Mouse (Mus musculus) intestine, postnatal 0 days (tissue): ENCODE measurements around the gene Wdfy3. TPM values are rescaled to one million over a fixed set of nuclear protein-coding genes. Genes with fewer than 3 reads are reported as not detected.

ENCODE experiments used
- ATAC-seq: fragments of 200-750 bp; cut with Nextera tagmentation; 2 replicates; pipeline ENCODE4 v1.8.0; 2017; ENCODE audit warnings: mild to moderate bottlenecking, moderate TSS enrichment, moderate library complexity
- H3K27ac ChIP-seq: fragments of 300-500 bp; sonication (generic); 2 replicates; pipeline ENCODE4 v1.5.1; 2014; ENCODE audit warnings: mild to moderate bottlenecking, low read depth, low read length, moderate library complexity
- H3K27me3 ChIP-seq: fragments of 300-500 bp; sonication (generic); replicated peaks from 2 replicates; pipeline ENCODE4 v1.6.1; 2014; ENCODE audit warnings: low read length, mixed read lengths; ENCODE audit not compliant: control insufficient read depth, insufficient read depth
- H3K36me3 ChIP-seq: fragments of 300-500 bp; sonication (generic); 2 replicates; pipeline ENCODE4 v1.6.1; 2014; ENCODE audit warnings: mild to moderate bottlenecking, moderate library complexity; ENCODE audit not compliant: control insufficient read depth, insufficient read depth
- H3K4me1 ChIP-seq: fragments of 300-500 bp; sonication (generic); replicated peaks from 2 replicates; pipeline ENCODE4 v1.6.1; 2014; ENCODE audit warnings: antibody characterized with exemption, low read length, mixed read lengths; ENCODE audit not compliant: control insufficient read depth, insufficient read depth
- H3K4me2 ChIP-seq: fragments of 300-500 bp; sonication (generic); replicated peaks from 2 replicates; pipeline ENCODE4 v1.6.1; 2014; ENCODE audit warnings: low read depth, mild to moderate bottlenecking, moderate library complexity
- H3K4me3 ChIP-seq: fragments of 300-500 bp; sonication (generic); 2 replicates; pipeline ENCODE4 v1.5.1; 2014; ENCODE audit warnings: low read depth, low read length
- H3K9ac ChIP-seq: fragments of 300-500 bp; sonication (generic); 2 replicates; pipeline ENCODE4 v1.6.1; 2014; ENCODE audit warnings: mild to moderate bottlenecking, low read depth, low read length
- H3K9me3 ChIP-seq: fragments of 300-500 bp; sonication (generic); 2 replicates; pipeline ENCODE4 v1.6.1; 2016; ENCODE audit warnings: mixed run types; ENCODE audit not compliant: control insufficient read depth
- CTCF ChIP-seq: sonication (generic); IDR thresholded peaks from 2 replicates; pipeline ENCODE4 v1.5.1; 2016; ENCODE audit warnings: low read depth, mild to moderate bottlenecking, control low read depth, antibody characterized with exemption, moderate library complexity
- WGBS: fragments of 180-500 bp; shearing (Covaris S2); extraction: QIAGEN DNeasy Blood & Tissue Kit; methylation state at CpG from one replicate; pipeline ENCODE4 v1.1.7; 2014; 5-methylcytosine and 5-hydroxymethylcytosine counted together
- polyA plus RNA-seq: library from polyadenylated mRNA; unstranded; fragments of >200 nt; fragmentation: Nextera tagmentation; extraction: Ambion mirVana; gene quantifications from 2 replicates; pipeline ENCODE4 v1.2.1, GENCODE M21; 2015

Gene Wdfy3
- polyA plus RNA-seq, 1 experiment from 2014 or later: 7.0 TPM

DNA sequence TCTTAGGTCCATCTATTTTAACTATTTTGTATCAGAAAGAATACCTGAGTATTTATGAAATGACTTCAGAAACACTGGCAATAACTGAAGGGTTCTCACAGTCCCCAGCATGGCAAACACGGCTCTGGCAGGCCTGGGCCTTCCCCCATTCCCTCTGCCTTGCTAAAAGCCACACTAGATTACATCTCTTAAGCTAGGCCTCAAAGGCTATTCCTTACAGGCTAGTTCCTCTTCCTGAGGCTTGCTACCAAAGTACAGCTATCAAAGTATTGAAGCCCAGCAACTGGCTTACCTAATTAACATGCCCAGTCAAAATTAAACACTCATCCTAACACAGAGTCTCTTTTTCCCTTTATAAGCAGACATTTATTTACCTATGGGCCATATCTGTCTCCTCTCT lies 117.8 kb downstream of the Wdfy3 start:
- no peak overlapping the region for H3K4me2 ChIP-seq
- no peak for ATAC-seq
- no peaks in the 10 kb centered on the region for H3K4me1 ChIP-seq
- no peaks in the 10 kb centered on the region for H3K27me3 ChIP-seq
- 88% methylated on average over 1 of the region's 1 CpGs for WGBS
- no peaks in the 10 kb centered on the region for H3K9me3 ChIP-seq
- H3K9ac ChIP-seq: no peak overlapping the region
- no peak overlapping the region for H3K27ac ChIP-seq
- H3K4me3 ChIP-seq: no peak overlapping the region
- no peak for TF ChIP-seq CTCF
- H3K36me3 ChIP-seq: peaks cover 35% of the 10 kb centered on the region

DNA sequence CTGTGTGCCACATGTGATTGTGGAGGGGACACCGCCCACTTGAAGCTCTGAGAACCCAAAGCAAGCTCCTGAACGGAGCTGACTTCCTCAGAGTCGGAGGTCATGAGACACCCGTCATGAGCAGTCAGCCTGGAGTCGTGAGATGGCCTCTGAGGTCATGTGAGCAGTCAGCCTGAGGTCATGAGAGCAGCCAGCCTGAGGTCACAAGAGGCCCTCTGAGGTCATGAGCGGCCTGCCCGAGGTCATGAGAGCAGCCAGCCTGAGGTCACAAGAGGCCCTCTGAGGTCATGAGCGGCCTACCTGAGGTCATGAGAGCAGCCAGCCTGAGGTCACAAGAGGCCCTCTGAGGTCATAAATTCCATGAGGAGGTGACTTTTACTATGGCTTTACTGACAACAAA lies 120.4 kb downstream of the Wdfy3 start:
- H3K36me3 ChIP-seq: peaks cover 42% of the 10 kb centered on the region

DNA sequence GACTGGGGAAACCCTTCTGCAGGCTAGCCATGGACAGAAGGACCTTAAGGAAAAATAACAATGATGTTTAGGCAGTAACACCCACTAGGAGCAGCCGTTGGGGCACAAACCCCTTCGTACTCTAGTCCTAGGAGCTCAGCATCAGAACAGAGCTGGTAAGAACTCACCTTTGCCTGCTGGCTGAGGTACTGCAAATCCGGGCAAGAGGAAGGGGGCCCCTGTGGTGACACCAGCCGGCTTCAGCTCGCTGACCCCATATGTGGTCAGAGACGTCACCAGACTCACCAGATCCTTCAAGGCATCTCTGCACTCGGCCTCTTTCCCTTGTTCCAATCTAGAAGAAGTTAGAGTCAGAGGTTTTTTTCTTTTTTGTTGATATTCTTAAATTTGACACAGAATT lies 121.1 kb downstream of the Wdfy3 start:
- WGBS: 95% methylated on average over 7 of the region's 7 CpGs
- no peak overlapping the region for H3K27ac ChIP-seq
- TF ChIP-seq CTCF: no peak
- H3K9me3 ChIP-seq: no peaks in the 10 kb centered on the region
- ATAC-seq: no peak
- H3K4me1 ChIP-seq: no peaks in the 10 kb centered on the region
- no peak overlapping the region for H3K4me3 ChIP-seq
- H3K9ac ChIP-seq: no peak overlapping the region
- no peak overlapping the region for H3K4me2 ChIP-seq
- H3K36me3 ChIP-seq: peaks cover 45% of the 10 kb centered on the region
- H3K27me3 ChIP-seq: no peaks in the 10 kb centered on the region

More for the DNA sequence above, 120.4 kb downstream of the Wdfy3 start:
- H3K27me3 ChIP-seq: no peaks in the 10 kb centered on the region
- no peak overlapping the region for H3K4me3 ChIP-seq
- no peak overlapping the region; the same call in 1 of the 2 replicates for H3K27ac ChIP-seq
- no peaks in the 10 kb centered on the region for H3K9me3 ChIP-seq
- TF ChIP-seq CTCF: no peak
- no peak overlapping the region for H3K4me2 ChIP-seq
- no peak for ATAC-seq
- H3K9ac ChIP-seq: no peak overlapping the region
- 72% methylated on average over 8 of the region's 8 CpGs for WGBS
- no peaks in the 10 kb centered on the region for H3K4me1 ChIP-seq

DNA sequence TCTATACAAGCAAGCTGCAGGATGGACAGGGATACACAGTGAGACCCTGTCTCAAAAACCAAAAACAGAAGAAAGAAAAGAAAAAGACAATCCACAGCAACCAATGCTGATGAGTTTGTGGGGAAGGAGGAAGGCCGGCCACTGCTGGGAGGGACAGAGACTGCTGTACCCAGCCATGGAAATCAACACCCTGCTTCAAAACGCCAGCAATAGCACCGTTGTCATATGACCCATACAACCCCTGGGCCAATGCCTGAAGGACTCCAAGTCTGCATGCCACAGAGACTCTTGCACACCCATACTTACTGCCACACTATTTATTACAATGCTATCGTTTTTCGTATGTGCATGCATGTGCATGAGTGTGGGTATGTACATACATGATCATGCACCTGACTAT lies 124.0 kb downstream of the Wdfy3 start:
- H3K4me2 ChIP-seq: no peak overlapping the region
- peaks cover 56% of the 10 kb centered on the region for H3K36me3 ChIP-seq
- H3K9ac ChIP-seq: no peak overlapping the region
- H3K4me1 ChIP-seq: no peaks in the 10 kb centered on the region
- H3K9me3 ChIP-seq: no peaks in the 10 kb centered on the region
- H3K4me3 ChIP-seq: no peak overlapping the region
- H3K27ac ChIP-seq: no peak overlapping the region
- no peak for TF ChIP-seq CTCF
- no peak for ATAC-seq
- H3K27me3 ChIP-seq: no peaks in the 10 kb centered on the region
- WGBS: 84% methylated on average over 5 of the region's 5 CpGs

DNA sequence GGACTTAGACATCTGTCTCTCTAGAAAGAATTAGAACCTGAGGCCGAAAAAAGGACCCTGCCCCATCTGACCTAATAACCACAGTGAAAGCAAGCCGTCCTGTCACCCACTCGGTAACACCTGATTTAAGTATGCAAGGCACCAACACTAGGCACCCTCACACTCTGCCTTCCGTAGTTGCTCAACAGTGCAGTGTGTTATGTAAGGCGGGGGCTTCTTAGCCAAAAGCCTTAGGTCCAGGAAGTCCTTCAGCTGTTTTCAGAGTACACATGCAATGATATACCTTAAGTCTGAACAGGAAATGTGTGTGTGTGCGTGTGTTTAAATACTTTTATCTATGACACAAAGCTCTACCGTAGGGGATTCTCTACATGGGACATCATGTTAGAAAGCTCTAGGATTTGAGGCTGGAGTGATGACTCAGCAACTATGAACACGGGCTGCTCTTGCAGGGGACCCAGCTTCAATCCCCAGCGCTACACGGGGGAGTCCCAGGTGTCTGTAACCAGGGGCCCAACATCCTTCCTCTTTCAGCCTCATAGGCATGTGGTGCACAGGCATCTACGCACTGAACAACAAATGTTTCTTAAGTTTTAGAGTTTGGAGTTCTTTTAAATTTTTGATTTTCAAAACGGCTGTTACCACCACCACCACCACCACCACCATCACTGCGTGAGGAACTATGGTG lies 131.7 kb downstream of the Wdfy3 start:
- Histone ChIP-seq H3K36me3 (peaks cover 59% of the 10 kb centered on the region), H3K27me3 (no peaks in the 10 kb centered on the region), H3K4me1 (no peaks in the 10 kb centered on the region), H3K4me2 (no peak overlapping the region), H3K27ac (no peak overlapping the region), H3K9ac (no peak overlapping the region), H3K4me3 (no peak overlapping the region), H3K9me3 (no peaks in the 10 kb centered on the region)
- no peak for ATAC-seq
- no peak for TF ChIP-seq CTCF
- WGBS: 81% methylated on average over 13 of the region's 13 CpGs

DNA sequence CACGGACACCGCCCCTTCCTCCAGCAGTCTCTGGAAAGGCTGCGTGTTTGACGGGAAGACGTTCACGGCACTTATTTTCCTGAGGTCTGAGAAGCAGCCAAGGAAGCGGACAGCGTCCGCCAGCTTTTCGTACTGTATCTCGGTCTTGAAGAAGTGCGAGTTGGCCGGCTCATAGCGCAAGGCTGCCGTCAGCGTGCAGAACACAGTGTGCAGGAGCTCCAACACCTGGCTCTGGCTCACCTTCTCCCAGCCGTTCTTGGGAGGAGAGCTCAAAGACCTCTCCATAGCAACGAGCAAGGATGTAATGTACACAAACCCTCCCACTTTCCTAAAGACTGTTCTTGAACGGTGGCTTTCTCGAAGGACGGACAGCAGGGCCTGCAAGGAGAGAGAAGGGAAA lies 132.4 kb downstream of the Wdfy3 start:
- TF ChIP-seq CTCF: no peak
- Histone ChIP-seq H3K27me3 (no peaks in the 10 kb centered on the region), H3K4me3 (no peak overlapping the region), H3K4me2 (no peak overlapping the region), H3K9me3 (no peaks in the 10 kb centered on the region), H3K27ac (no peak overlapping the region), H3K4me1 (no peaks in the 10 kb centered on the region), H3K9ac (no peak overlapping the region), H3K36me3 (peaks cover 52% of the 10 kb centered on the region)
- 47% methylated on average over 21 of the region's 21 CpGs for WGBS
- ATAC-seq: peak; percentile 36; the same call in 1 of the 2 replicates

DNA sequence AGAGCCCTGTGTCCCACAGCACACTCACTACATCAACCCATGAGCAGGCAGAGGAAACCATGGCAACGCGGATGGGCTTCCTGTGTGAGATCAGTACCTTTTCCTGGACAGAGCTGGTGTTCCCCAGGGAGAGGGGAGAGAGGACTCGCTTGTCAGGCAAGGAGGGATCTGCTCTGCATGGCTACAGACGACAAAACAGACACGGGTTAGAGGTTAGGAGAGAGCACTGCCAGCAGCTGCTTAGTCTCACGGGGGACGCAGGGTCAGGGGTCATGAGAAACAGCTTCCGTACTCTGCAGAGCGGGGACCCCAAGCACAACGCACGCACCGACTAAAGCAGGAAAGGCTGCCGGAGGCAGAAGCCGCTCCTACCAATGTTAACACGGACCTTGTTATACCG lies 133.8 kb downstream of the Wdfy3 start:
- Histone ChIP-seq H3K4me3 (no peak overlapping the region), H3K27ac (no peak overlapping the region), H3K9me3 (no peaks in the 10 kb centered on the region), H3K27me3 (no peaks in the 10 kb centered on the region), H3K4me1 (no peaks in the 10 kb centered on the region), H3K4me2 (no peak overlapping the region), H3K36me3 (peaks cover 49% of the 10 kb centered on the region), H3K9ac (no peak overlapping the region)
- ATAC-seq: no peak; the same call in 1 of the 2 replicates
- no peak for TF ChIP-seq CTCF
- 59% methylated on average over 16 of the region's 16 CpGs for WGBS
